Mouse (Mus musculus) limb, embryonic 14.5 days (tissue): ENCODE measurements at regions not wholly inside any gene's neighbourhood (a gene's known extent, or its start where the extent isn't known, plus 50 kb on each side); places are given as distances from the start of the nearest gene placed in this dataset.

Experiments
- ATAC-seq: fragments of 200-750 bp; cut with Nextera tagmentation; 2 replicates; pipeline ENCODE4 v1.8.0; 2017; ENCODE audit warnings: low read depth, moderate number of reproducible peaks, moderate TSS enrichment; ENCODE audit not compliant: low FRiP score
- DNase-seq: peaks from one replicate; pipeline ENCODE4 v3.0.0-alpha.2; 2015; ENCODE audit warnings: low spot score
- H3K27ac ChIP-seq: fragments of 300-500 bp; sonication (generic); replicated peaks from 2 replicates; pipeline ENCODE4 v1.5.1; 2014; ENCODE audit warnings: low read depth, mild to moderate bottlenecking, low read length, moderate library complexity, mixed read lengths
- H3K27me3 ChIP-seq: fragments of 300-500 bp; sonication (generic); 2 replicates; pipeline ENCODE4 v1.6.1; 2014; ENCODE audit warnings: low read length, mixed read lengths; ENCODE audit not compliant: control insufficient read depth, insufficient read depth
- H3K36me3 ChIP-seq: fragments of 300-500 bp; sonication (generic); 2 replicates; pipeline ENCODE4 v1.6.1; 2014; ENCODE audit warnings: mild to moderate bottlenecking, low read length, moderate library complexity, mixed read lengths; ENCODE audit not compliant: control insufficient read depth, insufficient read depth
- H3K4me1 ChIP-seq: fragments of 300-500 bp; sonication (generic); 2 replicates; pipeline ENCODE4 v1.6.1; 2014; ENCODE audit warnings: antibody characterized with exemption, low read length, mixed read lengths; ENCODE audit not compliant: control insufficient read depth, insufficient read depth
- H3K4me2 ChIP-seq: fragments of 300-500 bp; sonication (generic); replicated peaks from 2 replicates; pipeline ENCODE4 v1.6.1; 2014; ENCODE audit warnings: low read depth, mild to moderate bottlenecking, low read length, moderate library complexity; ENCODE audit not compliant: severe bottlenecking
- H3K4me3 ChIP-seq: fragments of 300-500 bp; sonication (generic); replicated peaks from 2 replicates; pipeline ENCODE4 v1.5.1; 2014; ENCODE audit warnings: low read length
- H3K9ac ChIP-seq: fragments of 300-500 bp; sonication (generic); 2 replicates; pipeline ENCODE4 v1.6.1; 2014; ENCODE audit warnings: mild to moderate bottlenecking, low read depth, low read length, moderate library complexity; ENCODE audit not compliant: severe bottlenecking
- H3K9me3 ChIP-seq: fragments of 300-500 bp; sonication (generic); 2 replicates; pipeline ENCODE4 v1.6.1; 2016; ENCODE audit warnings: low read length; ENCODE audit not compliant: control insufficient read depth
- POLR2A ChIP-seq: fragments of 200-500 bp; IDR thresholded peaks from 2 replicates; pipeline ENCODE4 v1.8.0; 2012; ENCODE audit warnings: inconsistent platforms, mild to moderate bottlenecking, moderate library complexity, borderline replicate concordance; ENCODE audit not compliant: insufficient read depth, insufficient read length; ENCODE audit errors: extremely low read depth
- WGBS: fragments of 180-500 bp; shearing (Covaris S2); extraction: QIAGEN DNeasy Blood & Tissue Kit; methylation state at CpG from one replicate; pipeline ENCODE4 v1.1.7; 2014; 5-methylcytosine and 5-hydroxymethylcytosine counted together

- H3K9me3 ChIP-seq: no peaks in the 10 kb centered on the region
- DNase-seq: no peak
- H3K4me3 ChIP-seq: no peak overlapping the region
- no peak overlapping the region for H3K9ac ChIP-seq
- no peak overlapping the region for H3K27ac ChIP-seq
- peaks cover 2% of the 10 kb centered on the region; the same call in 1 of the 2 replicates for H3K4me1 ChIP-seq
- TF ChIP-seq POLR2A: no peak
- H3K27me3 ChIP-seq: no peaks in the 10 kb centered on the region
- no peak for ATAC-seq
- 43% methylated on average over 4 of the region's 4 CpGs for WGBS
- no peaks in the 10 kb centered on the region for H3K36me3 ChIP-seq
- H3K4me2 ChIP-seq: no peak overlapping the region
Observed at GRCm38 (mm10) chr2:137635019-137635621, 518.7 kb upstream of the Jag1 start.

- Histone ChIP-seq H3K27ac (no peak overlapping the region), H3K4me1 (no peaks in the 10 kb centered on the region), H3K9me3 (no peaks in the 10 kb centered on the region), H3K9ac (no peak overlapping the region), H3K4me2 (no peak overlapping the region), H3K27me3 (no peaks in the 10 kb centered on the region), H3K36me3 (no peaks in the 10 kb centered on the region), H3K4me3 (no peak overlapping the region)
- TF ChIP-seq POLR2A: no peak
- 80% methylated on average over 3 of the region's 3 CpGs for WGBS
- DNase-seq (no peak), ATAC-seq (no peak)
Observed at GRCm38 (mm10) chr2:137616637-137617036, 500.2 kb upstream of the Jag1 start.

GRCm38 (mm10) chr2:137613791-137614190 lies 497.3 kb upstream of the Jag1 start:
- no peak overlapping the region for H3K27ac ChIP-seq
- H3K4me1 ChIP-seq: no peaks in the 10 kb centered on the region
- no peaks in the 10 kb centered on the region for H3K36me3 ChIP-seq
- DNase-seq (no peak), ATAC-seq (no peak)
- H3K4me2 ChIP-seq: no peak overlapping the region
- no peak for TF ChIP-seq POLR2A
- 97% methylated on average over 2 of the region's 2 CpGs for WGBS
- no peaks in the 10 kb centered on the region for H3K9me3 ChIP-seq
- no peak overlapping the region for H3K4me3 ChIP-seq
- H3K27me3 ChIP-seq: no peaks in the 10 kb centered on the region
- no peak overlapping the region for H3K9ac ChIP-seq

- no peaks in the 10 kb centered on the region for H3K9me3 ChIP-seq
- DNase-seq: no peak
Observed at GRCm38 (mm10) chr2:137608506-137608905, 492.1 kb upstream of the Jag1 start.

GRCm38 (mm10) chr2:137598136-137598535 lies 481.7 kb upstream of the Jag1 start:
- Histone ChIP-seq H3K4me1 (no peaks in the 10 kb centered on the region), H3K27me3 (no peaks in the 10 kb centered on the region), H3K9me3 (no peaks in the 10 kb centered on the region), H3K4me2 (no peak overlapping the region), H3K9ac (no peak overlapping the region), H3K4me3 (no peak overlapping the region), H3K36me3 (no peaks in the 10 kb centered on the region), H3K27ac (no peak overlapping the region)
- DNase-seq (peak; percentile 23), ATAC-seq (no peak)
- no peak for TF ChIP-seq POLR2A
- WGBS: 78% methylated on average over 7 of the region's 7 CpGs

More at GRCm38 (mm10) chr2:137608506-137608905, 492.1 kb upstream of the Jag1 start:
- H3K4me3 ChIP-seq: no peak overlapping the region
- H3K36me3 ChIP-seq: no peaks in the 10 kb centered on the region
- ATAC-seq: no peak
- WGBS: 46% methylated on average over 6 of the region's 6 CpGs
- H3K27ac ChIP-seq: no peak overlapping the region
- H3K9ac ChIP-seq: no peak overlapping the region
- H3K27me3 ChIP-seq: no peaks in the 10 kb centered on the region
- H3K4me2 ChIP-seq: no peak overlapping the region
- H3K4me1 ChIP-seq: no peaks in the 10 kb centered on the region
- TF ChIP-seq POLR2A: no peak
